Mouse (Mus musculus): ENCODE measurements around the gene Mgst1. TPM values are rescaled to one million over a fixed set of nuclear protein-coding genes. Genes with fewer than 3 reads are reported as not detected.

The Mgst1 gene
- polyA plus RNA-seq, 1 experiment, result 2.2 TPM

DNA sequence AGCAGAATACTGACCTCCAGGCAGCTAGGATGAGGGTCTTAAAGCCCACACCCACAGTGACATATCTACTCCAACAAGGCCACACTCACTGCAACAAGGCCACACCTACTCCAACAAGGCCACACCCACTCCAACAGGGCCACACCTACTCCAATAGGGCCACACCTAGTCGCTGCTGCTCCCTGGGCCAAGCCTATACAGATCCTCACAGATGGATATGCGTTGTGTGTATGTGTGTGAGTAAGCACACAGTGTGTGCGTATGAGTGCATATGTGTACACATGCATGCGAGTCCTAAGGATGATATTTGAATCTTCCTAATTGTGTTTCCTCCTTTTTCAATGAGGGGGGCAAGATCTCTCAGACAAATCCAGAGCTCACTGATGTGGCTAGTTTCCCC lies 38.3 kb upstream of the Mgst1 start:
- no peak overlapping the region for H3K4me3 ChIP-seq

DNA sequence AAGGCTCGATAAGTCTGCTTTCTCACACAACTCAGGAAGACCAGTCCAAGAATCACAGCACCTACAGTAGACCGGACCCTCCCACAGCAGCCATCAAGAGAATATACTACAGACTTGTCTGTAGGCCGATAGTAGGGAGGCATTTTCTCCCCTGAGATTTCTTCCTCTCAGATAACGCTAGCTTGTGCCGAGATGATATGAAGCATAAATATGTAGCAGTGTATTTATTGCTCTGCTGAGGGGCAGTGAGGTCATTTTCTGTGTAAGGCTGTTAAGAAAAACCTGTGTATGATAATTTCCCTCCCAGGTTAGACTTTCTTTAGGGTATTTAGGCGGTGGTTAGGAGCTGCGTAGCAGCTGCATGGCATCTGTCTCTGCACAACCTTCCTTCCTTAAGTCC lies 37.2 kb upstream of the Mgst1 start:
- Histone ChIP-seq H3K4me3 (no peak overlapping the region), H3K79me2 (ENCODE audit: control insufficient read depth, insufficient read depth) (no peaks in the 10 kb centered on the region), H3K27me3 (ENCODE audit: control insufficient read depth, insufficient read depth, insufficient read length) (no peaks in the 10 kb centered on the region), H3ac (ENCODE audit: control insufficient read depth, insufficient read length) (no peak overlapping the region), H3K4me2 (ENCODE audit: low read depth) (no peak overlapping the region), H3K36me3 (ENCODE audit: control insufficient read depth, insufficient read depth) (no peaks in the 10 kb centered on the region)
- no peak for TF ChIP-seq MYOD1 (IDR thresholded peaks at IDR 0.05; ENCODE audit: control insufficient read depth in 1 of 3, insufficient read length in 2 of 3, low read depth in 2 of 3)
- TF ChIP-seq MAX (IDR thresholded peaks at IDR 0.05; ENCODE audit: low read depth), result no peak
- no peak for TF ChIP-seq E2F4 (IDR thresholded peaks at IDR 0.05; ENCODE audit: insufficient read depth)
- TF ChIP-seq TCF12 (IDR thresholded peaks at IDR 0.05; ENCODE audit: insufficient read depth, poor library complexity, severe bottlenecking), result no peak
- TF ChIP-seq POLR2A (IDR thresholded peaks at IDR 0.05; ENCODE audit: insufficient read length, low read depth), result no peak
- no peak for TF ChIP-seq POLR2AphosphoS2 (IDR thresholded peaks at IDR 0.05; ENCODE audit: insufficient read length, low read depth)

More for the DNA sequence above, 38.3 kb upstream of the Mgst1 start:
- no peaks in the 10 kb centered on the region for H3K27me3 ChIP-seq (ENCODE audit: control insufficient read depth, insufficient read depth, insufficient read length)
- TF ChIP-seq E2F4 (IDR thresholded peaks at IDR 0.05; ENCODE audit: insufficient read depth) (no peak), MYOG (IDR thresholded peaks at IDR 0.05; ENCODE audit: control insufficient read depth in 1 of 3, insufficient read depth in 1 of 3, insufficient read length in 2 of 3, low read depth in 2 of 3) (no peak), TCF12 (IDR thresholded peaks at IDR 0.05; ENCODE audit: insufficient read depth, poor library complexity, severe bottlenecking) (no peak), USF1 (IDR thresholded peaks at IDR 0.05; ENCODE audit: low read depth) (no peak), SRF (IDR thresholded peaks at IDR 0.05; ENCODE audit: control insufficient read depth, insufficient read length, low read depth) (no peak), REST (IDR thresholded peaks at IDR 0.05; ENCODE audit: insufficient read depth, insufficient read length) (no peak), POLR2A (IDR thresholded peaks at IDR 0.05; ENCODE audit: insufficient read length, low read depth) (no peak), TCF3 (IDR thresholded peaks at IDR 0.05; ENCODE audit: insufficient read length, low read depth) (no peak), MAX (IDR thresholded peaks at IDR 0.05; ENCODE audit: low read depth) (no peak), CEBPB (IDR thresholded peaks at IDR 0.05; ENCODE audit: insufficient read depth, poor library complexity, severe bottlenecking) (no peak), MYOD1 (IDR thresholded peaks at IDR 0.05; ENCODE audit: control insufficient read depth in 1 of 3, insufficient read length in 2 of 3, low read depth in 2 of 3) (no peak), POLR2AphosphoS2 (IDR thresholded peaks at IDR 0.05; ENCODE audit: insufficient read length, low read depth) (no peak)
- H3K4me2 ChIP-seq (ENCODE audit: low read depth), result no peak overlapping the region
- H3K36me3 ChIP-seq (ENCODE audit: control insufficient read depth, insufficient read depth), result no peaks in the 10 kb centered on the region
- H3ac ChIP-seq (ENCODE audit: control insufficient read depth, insufficient read length), result no peak overlapping the region
- H3K79me2 ChIP-seq (ENCODE audit: control insufficient read depth, insufficient read depth), result no peaks in the 10 kb centered on the region

DNA sequence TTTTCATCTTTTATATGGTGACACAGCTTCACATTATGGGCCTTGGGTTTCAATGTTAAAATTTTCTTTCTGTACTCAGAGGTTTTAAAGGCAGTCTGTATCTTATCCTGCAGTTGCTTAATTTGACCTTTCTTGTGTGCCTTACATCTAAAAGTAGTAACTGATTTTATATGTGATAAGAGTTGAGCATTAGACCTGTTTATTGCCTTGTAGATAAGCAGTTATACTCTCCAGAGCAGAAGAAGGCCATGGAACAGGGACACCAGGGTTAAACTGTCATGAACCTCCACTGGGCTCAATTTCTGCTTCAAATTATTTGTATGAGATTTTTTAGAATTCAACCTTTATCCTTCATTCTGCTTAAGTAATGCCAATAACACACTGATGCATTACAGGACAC lies 35.6 kb upstream of the Mgst1 start:
- H3K4me3 ChIP-seq, result no peak overlapping the region
- no peak overlapping the region for H3K4me2 ChIP-seq (ENCODE audit: low read depth)
- H3K36me3 ChIP-seq (ENCODE audit: control insufficient read depth, insufficient read depth), result no peaks in the 10 kb centered on the region
- no peak for TF ChIP-seq TCF12 (IDR thresholded peaks at IDR 0.05; ENCODE audit: insufficient read depth, poor library complexity, severe bottlenecking)
- no peaks in the 10 kb centered on the region for H3K79me2 ChIP-seq (ENCODE audit: control insufficient read depth, insufficient read depth)
- no peaks in the 10 kb centered on the region for H3K27me3 ChIP-seq (ENCODE audit: control insufficient read depth, insufficient read depth, insufficient read length)
- H3ac ChIP-seq (ENCODE audit: control insufficient read depth, insufficient read length), result no peak overlapping the region

DNA sequence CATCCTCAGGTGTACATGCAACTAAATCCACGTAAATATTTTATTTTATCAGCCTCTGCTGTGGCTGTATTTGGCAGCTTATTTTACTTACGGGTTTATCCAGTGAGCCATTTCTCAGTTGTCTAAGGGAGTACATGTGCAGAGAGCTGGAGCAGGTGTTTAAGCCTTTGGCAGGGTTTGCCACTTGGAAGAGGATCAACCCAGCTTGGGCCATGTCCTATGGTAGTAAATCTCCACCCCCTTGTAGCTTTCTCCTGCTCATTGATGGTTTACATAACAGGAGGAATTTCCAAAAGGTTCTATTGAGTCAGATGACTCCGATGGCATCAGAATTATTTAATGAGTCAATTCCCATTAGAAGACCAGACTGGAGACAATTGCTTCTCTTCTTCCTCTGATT lies 22.6 kb upstream of the Mgst1 start:
- H3K79me2 ChIP-seq (ENCODE audit: control insufficient read depth, insufficient read depth), result no peaks in the 10 kb centered on the region
- no peaks in the 10 kb centered on the region for H3K36me3 ChIP-seq (ENCODE audit: control insufficient read depth, insufficient read depth)

DNA sequence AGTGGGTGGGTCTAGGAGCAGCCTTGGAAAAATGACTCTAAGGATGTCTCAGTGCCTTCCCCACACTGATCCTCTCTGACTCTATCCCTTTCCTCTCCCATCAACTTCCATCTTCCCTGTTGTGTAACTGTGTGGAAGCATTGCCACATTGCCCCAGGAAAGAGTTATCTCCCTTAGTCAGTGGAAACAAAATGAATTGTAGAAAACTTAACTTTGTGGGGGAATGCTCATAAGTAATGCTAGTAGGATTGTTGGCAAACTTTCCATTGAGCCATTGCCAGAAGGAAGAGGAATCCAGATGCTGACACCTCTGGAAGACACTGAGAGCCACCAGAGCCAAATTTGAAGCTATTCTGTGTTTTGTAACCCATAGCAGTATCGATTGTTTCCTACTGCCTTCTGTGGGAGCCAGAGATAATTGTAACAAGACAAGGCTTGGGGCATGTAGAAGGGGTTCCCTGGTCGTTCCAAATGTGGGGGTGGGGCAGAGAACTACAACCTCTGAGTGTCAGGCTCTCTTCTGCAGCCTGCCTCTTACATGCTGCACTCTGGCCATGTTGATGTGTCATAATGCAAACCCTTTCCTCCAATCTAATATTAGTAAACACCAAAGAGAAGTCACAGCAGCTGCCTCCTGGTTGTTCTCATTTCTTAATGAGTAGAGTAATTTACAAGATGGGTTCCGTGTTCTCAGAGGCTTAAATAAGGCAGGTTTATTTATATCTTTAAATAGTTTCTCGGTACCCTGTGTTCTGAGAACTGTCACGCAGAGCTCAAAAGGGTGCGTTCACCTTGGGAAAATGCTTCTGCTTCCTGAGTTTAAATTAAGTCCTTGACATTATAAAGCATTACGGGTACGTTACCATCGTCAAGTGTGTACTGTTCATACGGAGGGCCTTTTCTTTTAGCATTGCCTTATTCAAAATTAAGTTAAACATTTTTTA lies 11.5 kb upstream of the Mgst1 start:
- Histone ChIP-seq H3ac (ENCODE audit: control insufficient read depth, insufficient read length) (no peak overlapping the region), H3K4me2 (ENCODE audit: low read depth) (no peak overlapping the region), H3K36me3 (ENCODE audit: control insufficient read depth, insufficient read depth) (no peaks in the 10 kb centered on the region), H3K27me3 (ENCODE audit: control insufficient read depth, insufficient read depth, insufficient read length) (no peaks in the 10 kb centered on the region), H3K79me2 (ENCODE audit: control insufficient read depth, insufficient read depth) (no peaks in the 10 kb centered on the region), H3K4me3 (no peak overlapping the region)
- TF ChIP-seq E2F4 (IDR thresholded peaks at IDR 0.05; ENCODE audit: insufficient read depth) (no peak), CEBPB (IDR thresholded peaks at IDR 0.05; ENCODE audit: insufficient read depth, poor library complexity, severe bottlenecking) (no peak), SRF (IDR thresholded peaks at IDR 0.05; ENCODE audit: control insufficient read depth, insufficient read length, low read depth) (no peak), POLR2AphosphoS2 (IDR thresholded peaks at IDR 0.05; ENCODE audit: insufficient read length, low read depth) (no peak), MYOD1 (IDR thresholded peaks at IDR 0.05; ENCODE audit: control insufficient read depth in 1 of 3, insufficient read length in 2 of 3, low read depth in 2 of 3) (no peak), MYOG (IDR thresholded peaks at IDR 0.05; ENCODE audit: control insufficient read depth in 1 of 3, insufficient read depth in 1 of 3, insufficient read length in 2 of 3, low read depth in 2 of 3) (no peak), MAX (IDR thresholded peaks at IDR 0.05; ENCODE audit: low read depth) (no peak), USF1 (IDR thresholded peaks at IDR 0.05; ENCODE audit: low read depth) (no peak), POLR2A (IDR thresholded peaks at IDR 0.05; ENCODE audit: insufficient read length, low read depth) (no peak), REST (IDR thresholded peaks at IDR 0.05; ENCODE audit: insufficient read depth, insufficient read length) (no peak), TCF3 (IDR thresholded peaks at IDR 0.05; ENCODE audit: insufficient read length, low read depth) (no peak)

More for the DNA sequence above, 22.6 kb upstream of the Mgst1 start:
- no peak overlapping the region for H3K4me2 ChIP-seq (ENCODE audit: low read depth)
- no peak overlapping the region for H3K4me3 ChIP-seq
- no peak for TF ChIP-seq TCF3 (IDR thresholded peaks at IDR 0.05; ENCODE audit: insufficient read length, low read depth)
- TF ChIP-seq POLR2AphosphoS2 (IDR thresholded peaks at IDR 0.05; ENCODE audit: insufficient read length, low read depth), result no peak
- TF ChIP-seq REST (IDR thresholded peaks at IDR 0.05; ENCODE audit: insufficient read depth, insufficient read length), result no peak
- TF ChIP-seq SRF (IDR thresholded peaks at IDR 0.05; ENCODE audit: control insufficient read depth, insufficient read length, low read depth), result no peak
- TF ChIP-seq MYOG (IDR thresholded peaks at IDR 0.05; ENCODE audit: control insufficient read depth in 1 of 3, insufficient read depth in 1 of 3, insufficient read length in 2 of 3, low read depth in 2 of 3), result no peak
- no peak for TF ChIP-seq MYOD1 (IDR thresholded peaks at IDR 0.05; ENCODE audit: control insufficient read depth in 1 of 3, insufficient read length in 2 of 3, low read depth in 2 of 3)
- no peak for TF ChIP-seq E2F4 (IDR thresholded peaks at IDR 0.05; ENCODE audit: insufficient read depth)
- TF ChIP-seq POLR2A (IDR thresholded peaks at IDR 0.05; ENCODE audit: insufficient read length, low read depth), result no peak
- no peak for TF ChIP-seq TCF12 (IDR thresholded peaks at IDR 0.05; ENCODE audit: insufficient read depth, poor library complexity, severe bottlenecking)
- TF ChIP-seq USF1 (IDR thresholded peaks at IDR 0.05; ENCODE audit: low read depth), result no peak
- no peak for TF ChIP-seq MAX (IDR thresholded peaks at IDR 0.05; ENCODE audit: low read depth)
- no peak for TF ChIP-seq CEBPB (IDR thresholded peaks at IDR 0.05; ENCODE audit: insufficient read depth, poor library complexity, severe bottlenecking)
- H3K27me3 ChIP-seq (ENCODE audit: control insufficient read depth, insufficient read depth, insufficient read length), result no peaks in the 10 kb centered on the region
- no peak overlapping the region for H3ac ChIP-seq (ENCODE audit: control insufficient read depth, insufficient read length)
